In genomic region chr16:91478067-91478466, GRCm38 (mm10) we compare ENCODE assay signal across 11 mouse cellular contexts.
"Had no signal": no experiment of that assay in that cellular context is flagged by ENCODE, and none has a peak within 500 bp of the region (broad histone marks: within the 10 kb centered on the region; RNA-seq: fewer than 3 reads in every experiment).

No protein-coding gene starts in this region.

- H3K4me1 ChIP-seq: kidney, embryonic 15.5 days; limb, embryonic 10.5 days; lung, embryonic 15.5 days; midbrain, embryonic 13.5 days; neural tube, embryonic 15.5 days had no signal

- H3K9ac ChIP-seq: kidney, embryonic 15.5 days; lung, embryonic 15.5 days; midbrain, embryonic 13.5 days; neural tube, embryonic 15.5 days had no signal

- ATAC-seq: midbrain, embryonic 13.5 days had no signal

- DNase-seq: kidney, adult 2 months; kidney, postnatal 14 days; lung, postnatal 14 days; right cerebral cortex, postnatal 14 days; thymus, postnatal 14 days had no signal

- H3K9me3 ChIP-seq: kidney, embryonic 15.5 days; limb, embryonic 10.5 days; lung, embryonic 15.5 days; midbrain, embryonic 13.5 days; neural tube, embryonic 15.5 days had no signal

- H3K36me3 ChIP-seq: kidney, embryonic 15.5 days; limb, embryonic 10.5 days; lung, embryonic 15.5 days; midbrain, embryonic 13.5 days; neural tube, embryonic 15.5 days had no signal

- H3K27me3 ChIP-seq: kidney, embryonic 15.5 days; lung, embryonic 15.5 days; midbrain, embryonic 13.5 days; neural tube, embryonic 15.5 days had no signal

- H3K4me2 ChIP-seq: kidney, embryonic 15.5 days; lung, embryonic 15.5 days; midbrain, embryonic 13.5 days; neural tube, embryonic 15.5 days had no signal

- H3K4me3 ChIP-seq: kidney, embryonic 15.5 days; left cerebral cortex, adult 2 months; limb, embryonic 10.5 days; lung, embryonic 15.5 days; midbrain, embryonic 13.5 days; neural tube, embryonic 15.5 days had no signal

- H3K27ac ChIP-seq: kidney, embryonic 15.5 days; left cerebral cortex, adult 2 months; limb, embryonic 10.5 days; lung, embryonic 15.5 days; midbrain, embryonic 13.5 days; neural tube, embryonic 15.5 days had no signal
